Mouse (Mus musculus): ENCODE measurements around the gene Rbm42. TPM values are rescaled to one million over a fixed set of nuclear protein-coding genes. Genes with fewer than 3 reads are reported as not detected.
A peak's percentile ranks its signal among the peaks of the same experiment; 100 is the strongest.

The Rbm42 gene
- polyA plus RNA-seq, 1 experiment from 2014 or later: 139 TPM

DNA sequence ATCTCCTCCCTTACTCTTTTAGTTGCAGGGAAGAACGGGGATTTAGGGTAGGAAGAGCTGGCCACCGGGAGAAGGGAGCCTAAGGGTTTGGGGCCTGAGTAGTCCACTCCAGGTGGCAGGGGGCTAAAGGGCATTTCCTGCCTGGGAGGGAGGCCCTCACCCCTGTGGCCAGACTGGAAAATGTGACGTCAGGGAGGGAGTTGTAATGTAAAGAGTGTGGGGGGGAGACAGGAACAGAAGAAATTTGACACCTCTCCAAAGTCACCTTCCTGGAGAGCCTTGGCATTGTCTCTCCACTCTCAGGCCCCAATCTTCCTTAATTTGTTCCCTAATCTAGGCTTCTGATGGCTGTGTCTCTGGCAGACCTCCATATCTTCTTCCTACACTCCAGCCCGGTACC lies 11.0 kb downstream of the Rbm42 start:
- H3K36me3 ChIP-seq: peaks cover 43% of the 10 kb centered on the region
- peaks cover 5% of the 10 kb centered on the region for H3K4me1 ChIP-seq (replicated peaks)
- no peak overlapping the region for H3K27ac ChIP-seq (replicated peaks)
- H3K9ac ChIP-seq: no peak overlapping the region
- no peaks in the 10 kb centered on the region for H3K9me3 ChIP-seq
- WGBS: 21% methylated on average over 4 of the region's 4 CpGs
- no peak overlapping the region for H3K4me3 ChIP-seq
- H3K27me3 ChIP-seq: peaks cover 33% of the 10 kb centered on the region
- no peak overlapping the region for H3K4me2 ChIP-seq
- no peak for ATAC-seq (ENCODE audit: low FRiP score, low read depth)

DNA sequence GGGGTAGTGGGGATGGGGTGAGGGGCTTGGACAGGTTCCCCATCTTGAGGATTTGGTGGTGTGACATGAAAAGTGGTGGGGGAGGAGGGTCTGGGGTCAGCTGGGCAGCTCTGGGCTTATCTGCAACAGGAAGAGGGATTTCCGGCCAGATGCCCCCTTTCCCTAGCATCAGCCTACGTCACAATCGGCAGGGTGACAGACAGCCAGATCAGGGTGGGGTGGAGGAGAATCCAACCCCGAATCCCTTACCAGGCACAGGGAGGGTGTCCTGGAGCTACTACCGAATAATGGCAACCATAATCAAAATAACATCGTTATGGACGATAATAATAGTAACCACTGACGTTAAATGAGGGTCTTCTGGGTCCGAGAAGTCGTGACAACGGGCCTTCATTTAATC lies 13.7 kb downstream of the Rbm42 start:
- no peak overlapping the region for H3K27ac ChIP-seq (replicated peaks)
- H3K36me3 ChIP-seq: peaks cover 16% of the 10 kb centered on the region
- no peaks in the 10 kb centered on the region for H3K9me3 ChIP-seq
- H3K9ac ChIP-seq: no peak overlapping the region
- no peak overlapping the region for H3K4me3 ChIP-seq
- 31% methylated on average over 11 of the region's 11 CpGs for WGBS
- no peak for ATAC-seq (ENCODE audit: low FRiP score, low read depth)
- peaks cover 55% of the 10 kb centered on the region for H3K27me3 ChIP-seq
- no peak overlapping the region for H3K4me2 ChIP-seq
- H3K4me1 ChIP-seq (replicated peaks): peaks cover 5% of the 10 kb centered on the region

GRCm38 (mm10) chr7:30635752-30636151 lies 14.4 kb downstream of the Rbm42 start, which contains the start of gene Etv2:
Gene Etv2, minus strand, starts transcription at chr7:30635852.
- no peak for ATAC-seq (ENCODE audit: low FRiP score, low read depth)
- Histone ChIP-seq H3K27ac (replicated peaks) (no peak within 1 kb of the TSS), H3K9me3 (no peaks in the 10 kb centered on the region), H3K4me1 (replicated peaks) (peaks cover 5% of the 10 kb centered on the region), H3K4me3 (peak within 1 kb of the TSS; percentile 6), H3K36me3 (peaks cover 9% of the 10 kb centered on the region), H3K9ac (no peak within 1 kb of the TSS), H3K4me2 (peak within 1 kb of the TSS; percentile 34), H3K27me3 (peaks cover 60% of the 10 kb centered on the region)
- 2% methylated on average over 5 of the region's 5 CpGs for WGBS

DNA sequence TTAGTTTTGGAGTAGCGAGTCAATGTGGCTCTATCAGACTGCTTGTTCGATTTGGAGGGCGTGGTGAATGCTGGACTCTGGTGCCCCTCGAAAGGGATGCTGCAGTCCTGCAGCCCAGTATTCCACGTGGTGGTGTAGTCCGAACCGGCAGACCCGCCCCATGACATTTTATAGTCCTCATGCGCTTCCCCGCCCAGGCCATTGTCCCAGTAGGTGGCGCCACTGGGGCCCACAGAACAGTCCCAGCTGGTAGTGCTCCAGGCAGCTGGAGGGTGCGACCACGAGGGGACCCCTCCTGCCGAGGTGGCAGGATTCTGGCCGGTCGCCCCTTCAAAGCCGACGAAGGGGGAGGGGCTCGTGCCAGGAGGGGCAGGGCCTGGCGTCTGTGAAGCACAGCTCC lies 15.5 kb downstream of the Rbm42 start:
- Histone ChIP-seq H3K9me3 (no peaks in the 10 kb centered on the region), H3K27me3 (peaks cover 70% of the 10 kb centered on the region), H3K4me3 (peak overlapping the region; percentile 6), H3K27ac (replicated peaks) (no peak overlapping the region), H3K4me2 (peak overlapping the region; percentile 34), H3K9ac (no peak overlapping the region), H3K36me3 (no peaks in the 10 kb centered on the region), H3K4me1 (replicated peaks) (peaks cover 5% of the 10 kb centered on the region)
- peak; percentile 27; the same call in 1 of the 2 replicates for ATAC-seq (ENCODE audit: low FRiP score, low read depth)
- WGBS: 0% methylated on average over 20 of the region's 20 CpGs

GRCm38 (mm10) chr7:30633762-30634412 lies 16.2 kb downstream of the Rbm42 start:
- Histone ChIP-seq H3K4me3 (no peak overlapping the region), H3K4me1 (replicated peaks) (peaks cover 5% of the 10 kb centered on the region), H3K27ac (replicated peaks) (no peak overlapping the region), H3K4me2 (no peak overlapping the region), H3K9me3 (no peaks in the 10 kb centered on the region), H3K9ac (no peak overlapping the region), H3K36me3 (no peaks in the 10 kb centered on the region), H3K27me3 (peaks cover 77% of the 10 kb centered on the region)
- WGBS: 5% methylated on average over 27 of the region's 27 CpGs
- no peak for ATAC-seq (ENCODE audit: low FRiP score, low read depth)

DNA sequence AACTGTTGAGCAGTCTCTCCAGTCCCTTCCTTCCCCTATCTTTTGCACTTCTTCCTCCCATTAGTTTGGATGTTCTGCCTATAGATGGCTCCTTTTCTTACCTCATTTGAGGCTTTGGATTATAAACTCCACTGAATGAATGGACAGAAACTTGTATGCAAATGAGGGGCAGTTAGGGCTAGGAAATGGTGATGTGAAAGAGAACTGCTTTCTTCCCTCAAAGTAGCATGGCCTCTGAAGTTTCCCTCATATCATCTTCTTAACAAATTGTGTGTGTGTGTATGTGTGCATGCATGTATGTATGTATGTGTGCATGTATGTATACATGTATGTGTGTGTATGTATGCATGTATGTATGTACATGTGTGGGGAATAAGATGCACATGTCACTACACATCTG lies 21.1 kb downstream of the Rbm42 start:
- 0 out of 2 replicates have a peak, but pooled peaks cover 5% of the 10 kb centered on the region for H3K36me3 ChIP-seq
- no peak for ATAC-seq (ENCODE audit: low FRiP score, low read depth)
- peaks cover 12% of the 10 kb centered on the region for H3K4me1 ChIP-seq (replicated peaks)
- H3K4me2 ChIP-seq: no peak overlapping the region
- no peak overlapping the region for H3K27ac ChIP-seq (replicated peaks)
- peaks cover 43% of the 10 kb centered on the region for H3K27me3 ChIP-seq
- no peak overlapping the region for H3K4me3 ChIP-seq
- H3K9me3 ChIP-seq: no peaks in the 10 kb centered on the region
- H3K9ac ChIP-seq: no peak overlapping the region

- H3K4me3 ChIP-seq: no peak overlapping the region
- H3K4me2 ChIP-seq: peak overlapping the region; percentile 68; the same call in 1 of the 2 replicates
- no peak overlapping the region for H3K9ac ChIP-seq
- H3K27ac ChIP-seq (replicated peaks): no peak overlapping the region
- peaks cover 12% of the 10 kb centered on the region for H3K4me1 ChIP-seq (replicated peaks)
- H3K36me3 ChIP-seq: peaks cover 22% of the 10 kb centered on the region
- no peaks in the 10 kb centered on the region for H3K9me3 ChIP-seq
- H3K27me3 ChIP-seq: peaks cover 23% of the 10 kb centered on the region
- WGBS: 85% methylated on average over 5 of the region's 5 CpGs
- no peak; the same call in 1 of the 2 replicates for ATAC-seq (ENCODE audit: low FRiP score, low read depth)
These were observed 23.5 kb downstream of the Rbm42 start for GRCm38 (mm10) chr7:30626647-30627046.

- Histone ChIP-seq H3K4me2 (peak within 1 kb of the TSS; percentile 68), H3K27ac (replicated peaks) (peak within 1 kb of the TSS; percentile 74), H3K27me3 (peaks cover 17% of the 10 kb centered on the region; the same call in 1 of the 2 replicates), H3K36me3 (peaks cover 22% of the 10 kb centered on the region), H3K4me3 (peak within 1 kb of the TSS; percentile 80), H3K4me1 (replicated peaks) (peaks cover 12% of the 10 kb centered on the region), H3K9ac (peak within 1 kb of the TSS; percentile 70), H3K9me3 (no peaks in the 10 kb centered on the region)
- ATAC-seq (ENCODE audit: low FRiP score, low read depth): peak; percentile 88
- WGBS: 2% methylated on average over 44 of the region's 44 CpGs
These were observed 24.4 kb downstream of the Rbm42 start, which contains the start of gene Cox6b1 for GRCm38 (mm10) chr7:30625530-30626384. Gene Cox6b1, minus strand, starts transcription at chr7:30626151.

GRCm38 (mm10) chr7:30619202-30619601 lies 30.9 kb downstream of the Rbm42 start:
- Histone ChIP-seq H3K4me1 (replicated peaks) (0 out of 2 replicates have a peak, but pooled peaks cover under 1% of the 10 kb centered on the region), H3K27me3 (no peaks in the 10 kb centered on the region), H3K4me2 (no peak overlapping the region), H3K9ac (no peak overlapping the region), H3K36me3 (peaks cover 68% of the 10 kb centered on the region), H3K27ac (replicated peaks) (no peak overlapping the region), H3K4me3 (no peak overlapping the region), H3K9me3 (no peaks in the 10 kb centered on the region)
- WGBS: 85% methylated on average over 3 of the region's 3 CpGs
- ATAC-seq (ENCODE audit: low FRiP score, low read depth): no peak

GRCm38 (mm10) chr7:30618658-30619057 lies 31.5 kb downstream of the Rbm42 start:
- peaks cover 66% of the 10 kb centered on the region for H3K36me3 ChIP-seq
- H3K4me1 ChIP-seq (replicated peaks): no peaks in the 10 kb centered on the region
- no peak overlapping the region for H3K9ac ChIP-seq
- H3K27me3 ChIP-seq: no peaks in the 10 kb centered on the region
- no peak overlapping the region for H3K27ac ChIP-seq (replicated peaks)
- no peak overlapping the region for H3K4me3 ChIP-seq
- H3K4me2 ChIP-seq: no peak overlapping the region
- no peak for ATAC-seq (ENCODE audit: low FRiP score, low read depth)
- WGBS: 96% methylated on average over 9 of the region's 9 CpGs
- no peaks in the 10 kb centered on the region for H3K9me3 ChIP-seq

GRCm38 (mm10) chr7:30615049-30615760 lies 34.9 kb downstream of the Rbm42 start:
- Histone ChIP-seq H3K4me3 (no peak overlapping the region), H3K9ac (no peak overlapping the region), H3K36me3 (peaks cover 48% of the 10 kb centered on the region), H3K4me1 (replicated peaks) (no peaks in the 10 kb centered on the region), H3K4me2 (no peak overlapping the region), H3K9me3 (no peaks in the 10 kb centered on the region), H3K27ac (replicated peaks) (no peak overlapping the region), H3K27me3 (no peaks in the 10 kb centered on the region)
- 55% methylated on average over 5 of the region's 5 CpGs for WGBS
- peak; percentile 49; the same call in 1 of the 2 replicates for ATAC-seq (ENCODE audit: low FRiP score, low read depth)
